Mouse (Mus musculus): ENCODE data around the gene Tm9sf4.

Tm9sf4 gene

GRCm38 (mm10) chr2:153160844-153161683 lies at the start of gene Tm9sf4:
Gene Tm9sf4, plus strand, starts transcription at chr2:153161303.
- DNase-seq: peak; percentile 95

GRCm38 (mm10) chr2:153115679-153116081 lies 45.4 kb upstream of the Tm9sf4 start:
- no peak for DNase-seq

GRCm38 (mm10) chr2:153117051-153117486 lies 44.0 kb upstream of the Tm9sf4 start:
- no peak for DNase-seq

GRCm38 (mm10) chr2:153119488-153119887 lies 41.6 kb upstream of the Tm9sf4 start:
- DNase-seq: no peak

GRCm38 (mm10) chr2:153120126-153120525 lies 41.0 kb upstream of the Tm9sf4 start:
- no peak for DNase-seq

- DNase-seq: no peak
These were observed 39.1 kb upstream of the Tm9sf4 start for GRCm38 (mm10) chr2:153121821-153122615.

GRCm38 (mm10) chr2:153122701-153123100 lies 38.4 kb upstream of the Tm9sf4 start:
- no peak for DNase-seq

- DNase-seq: no peak
These were observed 35.2 kb upstream of the Tm9sf4 start for GRCm38 (mm10) chr2:153125875-153126274.

- DNase-seq: peak; percentile 48
These were observed 30.1 kb upstream of the Tm9sf4 start for GRCm38 (mm10) chr2:153131019-153131418.

- DNase-seq: peak; percentile 15
These were observed 26.9 kb upstream of the Tm9sf4 start for GRCm38 (mm10) chr2:153134237-153134636.

- no peak for DNase-seq
These were observed 24.9 kb upstream of the Tm9sf4 start for GRCm38 (mm10) chr2:153136211-153136610.

GRCm38 (mm10) chr2:153139158-153139557 lies 21.9 kb upstream of the Tm9sf4 start:
- DNase-seq: no peak

GRCm38 (mm10) chr2:153139996-153140613 lies 21.0 kb upstream of the Tm9sf4 start:
- no peak for DNase-seq

- peak; percentile 74 for DNase-seq
These were observed 18.4 kb upstream of the Tm9sf4 start for GRCm38 (mm10) chr2:153142620-153143199.

- DNase-seq: no peak
These were observed 15.8 kb upstream of the Tm9sf4 start for GRCm38 (mm10) chr2:153145346-153145745.

GRCm38 (mm10) chr2:153147236-153147635 lies 13.9 kb upstream of the Tm9sf4 start:
- no peak for DNase-seq

GRCm38 (mm10) chr2:153147715-153148114 lies 13.4 kb upstream of the Tm9sf4 start:
- DNase-seq: peak; percentile 76

GRCm38 (mm10) chr2:153149742-153150141 lies 11.4 kb upstream of the Tm9sf4 start:
- DNase-seq: no peak

- DNase-seq: no peak
These were observed 10.1 kb upstream of the Tm9sf4 start for GRCm38 (mm10) chr2:153151026-153151425.

- no peak for DNase-seq
These were observed 9.0 kb upstream of the Tm9sf4 start for GRCm38 (mm10) chr2:153151926-153152665.

- DNase-seq: no peak
These were observed 8.1 kb upstream of the Tm9sf4 start for GRCm38 (mm10) chr2:153153033-153153450.

- no peak for DNase-seq
These were observed 3.8 kb upstream of the Tm9sf4 start for GRCm38 (mm10) chr2:153157270-153157669.
